Comparison of ENCODE assay signal across 11 mouse cellular contexts in the genomic region with DNA sequence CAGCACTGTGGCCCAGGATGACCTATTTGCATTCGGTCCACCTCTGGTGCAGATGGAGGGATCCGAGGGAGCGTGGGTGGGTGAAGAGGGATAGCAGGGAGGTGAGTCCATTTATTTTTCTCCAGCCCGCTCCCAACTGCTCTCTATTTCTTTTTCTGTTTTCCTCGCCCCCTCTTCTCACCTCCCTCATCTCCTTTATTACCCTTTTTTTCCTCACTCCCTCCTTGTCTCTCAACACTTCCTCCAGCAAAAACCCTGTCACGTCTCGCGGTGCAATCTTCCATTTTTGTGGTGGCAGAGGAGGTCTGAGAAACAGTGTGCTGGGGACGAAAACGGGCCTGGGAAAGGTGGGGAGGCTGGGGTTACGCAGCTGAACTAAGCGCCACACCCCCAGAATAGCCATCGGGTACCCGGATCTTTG. TPM values are rescaled to one million over a fixed set of nuclear protein-coding genes. Genes with fewer than 3 reads are reported as not detected.
DNase-seq lines count a peak whose midpoint lies in the region; ATAC-seq lines count a peak whose summit lies in the region.
"Had no signal": no experiment of that assay in that cellular context is flagged by ENCODE, and none has a peak within 500 bp of the region (broad histone marks: within the 10 kb centered on the region; RNA-seq: fewer than 3 reads in every experiment).

No protein-coding gene starts in this region.

- H3K27ac ChIP-seq in liver, embryonic 15.5 days (replicated peaks), result no peak overlapping the region
- H3K27ac ChIP-seq in liver, embryonic 11.5 days (ENCODE audit: low read depth, low read length), result no peak overlapping the region
- H3K27ac ChIP-seq in forebrain, embryonic 12.5 days, result peak overlapping the region; percentile 81
- no peak overlapping the region for H3K27ac ChIP-seq in limb, embryonic 12.5 days
- H3K27ac ChIP-seq in heart, embryonic 11.5 days (ENCODE audit: low read depth, low read length), result no peak overlapping the region

- WGBS in liver, embryonic 15.5 days (ENCODE audit: insufficient replicate concordance), result 15% methylated on average over 14 of the region's 14 CpGs
- WGBS in liver, embryonic 11.5 days, result 10% methylated on average over 14 of the region's 14 CpGs
- WGBS in forebrain, embryonic 12.5 days, result 5% methylated on average over 14 of the region's 14 CpGs
- WGBS in limb, embryonic 12.5 days, result 18% methylated on average over 14 of the region's 14 CpGs
- WGBS in heart, embryonic 11.5 days (ENCODE audit: insufficient replicate concordance), result 6% methylated on average over 14 of the region's 14 CpGs

- H3K36me3 ChIP-seq in liver, embryonic 15.5 days (replicated peaks), result no peaks in the 10 kb centered on the region
- no peaks in the 10 kb centered on the region for H3K36me3 ChIP-seq in liver, embryonic 11.5 days (ENCODE audit: control insufficient read depth, insufficient read depth, low read length)
- H3K36me3 ChIP-seq in forebrain, embryonic 12.5 days (replicated peaks), result no peaks in the 10 kb centered on the region
- H3K36me3 ChIP-seq in limb, embryonic 12.5 days, result no peaks in the 10 kb centered on the region
- H3K36me3 ChIP-seq in heart, embryonic 11.5 days (ENCODE audit: control insufficient read depth, insufficient read depth, low read length), result no peaks in the 10 kb centered on the region

- H3K27me3 ChIP-seq in liver, embryonic 15.5 days, result peaks cover 98% of the 10 kb centered on the region
- peaks cover 99% of the 10 kb centered on the region for H3K27me3 ChIP-seq in liver, embryonic 11.5 days (replicated peaks; ENCODE audit: control insufficient read depth, insufficient read depth, low read length)
- H3K27me3 ChIP-seq in forebrain, embryonic 12.5 days, result peaks cover 79% of the 10 kb centered on the region
- H3K27me3 ChIP-seq in limb, embryonic 12.5 days, result peaks cover 82% of the 10 kb centered on the region
- peaks cover 88% of the 10 kb centered on the region for H3K27me3 ChIP-seq in heart, embryonic 11.5 days (ENCODE audit: control insufficient read depth, insufficient read depth, low read length)

- H3K9ac ChIP-seq in liver, embryonic 15.5 days, result no peak overlapping the region
- H3K9ac ChIP-seq in liver, embryonic 11.5 days (ENCODE audit: low read depth, low read length), result no peak overlapping the region
- H3K9ac ChIP-seq in forebrain, embryonic 12.5 days, result peak overlapping the region; percentile 59
- H3K9ac ChIP-seq in limb, embryonic 12.5 days (replicated peaks), result 0 out of 2 replicates have a peak overlapping the region, but pooled peaks have one; percentile 12
- H3K9ac ChIP-seq in heart, embryonic 11.5 days (ENCODE audit: low read depth, low read length), result no peak overlapping the region

- ATAC-seq in liver, embryonic 15.5 days (ENCODE audit: insufficient read depth), result no peak
- no peak for ATAC-seq in liver, embryonic 11.5 days (replicated peaks; ENCODE audit: low FRiP score)
- ATAC-seq in forebrain, embryonic 12.5 days (ENCODE audit: low FRiP score), result no peak
- ATAC-seq in limb, embryonic 12.5 days (ENCODE audit: insufficient number of reproducible peaks, insufficient read depth, low FRiP score, low TSS enrichment, low read depth), result no peak
- no peak for ATAC-seq in heart, embryonic 11.5 days (replicated peaks; ENCODE audit: insufficient number of reproducible peaks, low FRiP score, low TSS enrichment)
- ATAC-seq: inflammation-experienced regulatory T-cells, adult 6 months; lung, postnatal 0 days had no signal

- H3K4me3 ChIP-seq in liver, embryonic 15.5 days (replicated peaks), result no peak overlapping the region
- no peak overlapping the region for H3K4me3 ChIP-seq in liver, embryonic 11.5 days (ENCODE audit: low read depth, low read length)
- H3K4me3 ChIP-seq in forebrain, embryonic 12.5 days (replicated peaks), result peak overlapping the region; percentile 40
- H3K4me3 ChIP-seq in limb, embryonic 12.5 days (replicated peaks), result no peak overlapping the region
- H3K4me3 ChIP-seq in heart, embryonic 11.5 days (ENCODE audit: low read depth, low read length), result no peak overlapping the region

- H3K9me3 ChIP-seq in liver, embryonic 15.5 days (replicated peaks), result no peaks in the 10 kb centered on the region
- H3K9me3 ChIP-seq in liver, embryonic 11.5 days (ENCODE audit: control insufficient read depth, low read length), result no peaks in the 10 kb centered on the region
- H3K9me3 ChIP-seq in forebrain, embryonic 12.5 days, result no peaks in the 10 kb centered on the region
- H3K9me3 ChIP-seq in limb, embryonic 12.5 days, result no peaks in the 10 kb centered on the region
- H3K9me3 ChIP-seq in heart, embryonic 11.5 days (replicated peaks; ENCODE audit: control insufficient read depth, low read length), result no peaks in the 10 kb centered on the region

- DNase-seq in liver, embryonic 11.5 days (ENCODE audit: low spot score), result no peak
- DNase-seq in right cerebral cortex, postnatal 25 days, result peak; percentile 36
- no peak for DNase-seq in retina, postnatal 1 day
- DNase-seq in urinary bladder, postnatal 14 days (ENCODE audit: low spot score), result no peak
- DNase-seq: gastrocnemius, postnatal 25 days had no signal

- peak overlapping the region; percentile 3; the same call in 1 of the 2 replicates for H3K4me2 ChIP-seq in liver, embryonic 15.5 days
- no peak overlapping the region for H3K4me2 ChIP-seq in liver, embryonic 11.5 days
- peak overlapping the region; percentile 67 for H3K4me2 ChIP-seq in forebrain, embryonic 12.5 days
- H3K4me2 ChIP-seq in limb, embryonic 12.5 days, result peak overlapping the region; percentile 10; the same call in 1 of the 2 replicates
- H3K4me2 ChIP-seq in heart, embryonic 11.5 days, result no peak overlapping the region

- peaks cover 26% of the 10 kb centered on the region for H3K4me1 ChIP-seq in liver, embryonic 15.5 days (replicated peaks)
- H3K4me1 ChIP-seq in liver, embryonic 11.5 days (replicated peaks; ENCODE audit: control insufficient read depth, insufficient read depth, low read length), result peaks cover 4% of the 10 kb centered on the region; the same call in 1 of the 2 replicates
- H3K4me1 ChIP-seq in forebrain, embryonic 12.5 days, result peaks cover 33% of the 10 kb centered on the region
- H3K4me1 ChIP-seq in limb, embryonic 12.5 days (replicated peaks), result peaks cover 27% of the 10 kb centered on the region
- H3K4me1 ChIP-seq in heart, embryonic 11.5 days (ENCODE audit: control insufficient read depth, insufficient read depth, low read length), result peaks cover 10% of the 10 kb centered on the region

RNA-seq across cellular contexts. Expression of gene Nrn1, which starts 4.6 kb away (rescaled TPM):
- polyA plus RNA-seq in liver, embryonic 15.5 days (2015; fragmentation: Nextera tagmentation; extraction: Ambion mirVana), result 51.6 and 54.6 TPM in 2 replicates
- 6.4 and 6.9 TPM in 2 replicates for polyA plus RNA-seq in liver, embryonic 11.5 days (2014; fragmentation: Nextera tagmentation; extraction: Ambion mirVana)
- polyA plus RNA-seq in forebrain, embryonic 12.5 days (2016; fragmentation: Nextera tagmentation; extraction: Ambion mirVana), result 43.5 and 43.8 TPM in 2 replicates
- 2.9 and 3.4 TPM in 2 replicates for polyA plus RNA-seq in limb, embryonic 12.5 days (2016; fragmentation: Nextera tagmentation; extraction: Ambion mirVana)
- 8.8 and 9.5 TPM in 2 replicates for polyA plus RNA-seq in heart, embryonic 11.5 days (2014; fragmentation: Nextera tagmentation; extraction: Ambion mirVana)

Comparison
In these comparisons a context has a peak if more than half of its experiments do, and no peak if none do; other contexts are left out.
1. H3K4me2 ChIP-seq: peak in liver, embryonic 15.5 days (single experiment), forebrain, embryonic 12.5 days (single experiment) and limb, embryonic 12.5 days (single experiment); none in liver, embryonic 11.5 days (single experiment) and heart, embryonic 11.5 days (single experiment).
2. H3K9ac ChIP-seq: peak in forebrain, embryonic 12.5 days (single experiment) and limb, embryonic 12.5 days (single experiment); none in liver, embryonic 15.5 days (single experiment), liver, embryonic 11.5 days (single experiment) and heart, embryonic 11.5 days (single experiment).